Mouse (Mus musculus): ENCODE data around the gene Tyro3.

DNA sequence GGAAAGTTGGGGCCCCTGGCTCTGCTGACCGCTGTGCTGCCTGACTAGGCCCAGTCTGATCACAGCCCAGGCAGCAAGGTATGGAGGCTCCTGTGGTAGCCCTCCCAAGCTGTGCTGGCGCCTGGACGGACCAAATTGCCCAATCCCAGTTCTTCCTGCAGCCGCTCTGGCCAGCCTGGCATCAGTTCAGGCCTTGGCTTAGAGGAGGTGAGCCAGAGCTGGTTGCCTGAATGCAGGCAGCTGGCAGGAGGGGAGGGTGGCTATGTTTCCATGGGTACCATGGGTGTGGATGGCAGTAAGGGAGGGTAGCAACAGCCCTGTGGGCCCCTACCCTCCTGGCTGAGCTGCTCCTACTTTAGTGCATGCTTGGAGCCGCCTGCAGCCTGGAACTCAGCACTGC lies 19.5 kb downstream of the Tyro3 start:
- TF ChIP-seq USF1 (IDR thresholded peaks at IDR 0.05; ENCODE audit: low read depth), result no peak
- TF ChIP-seq POLR2A (IDR thresholded peaks at IDR 0.05; ENCODE audit: insufficient read length, low read depth), result no peak
- TF ChIP-seq POLR2AphosphoS2 (IDR thresholded peaks at IDR 0.05; ENCODE audit: insufficient read length, low read depth), result no peak
- TF ChIP-seq MAX (IDR thresholded peaks at IDR 0.05; ENCODE audit: low read depth), result no peak
- no peak for TF ChIP-seq CEBPB (IDR thresholded peaks at IDR 0.05; ENCODE audit: insufficient read depth, poor library complexity, severe bottlenecking)
- TF ChIP-seq TCF12 (IDR thresholded peaks at IDR 0.05; ENCODE audit: insufficient read depth, poor library complexity, severe bottlenecking), result no peak
- TF ChIP-seq MYOD1 (IDR thresholded peaks at IDR 0.05; ENCODE audit: control insufficient read depth in 1 of 3, insufficient read length in 2 of 3, low read depth in 2 of 3), result no peak
- TF ChIP-seq TCF3 (IDR thresholded peaks at IDR 0.05; ENCODE audit: insufficient read length, low read depth), result no peak
- no peak for TF ChIP-seq E2F4 (IDR thresholded peaks at IDR 0.05; ENCODE audit: insufficient read depth)
- TF ChIP-seq REST (IDR thresholded peaks at IDR 0.05; ENCODE audit: insufficient read depth, insufficient read length), result no peak
